Mouse (Mus musculus) liver, adult 2 months (tissue): Measurements from ENCODE around the gene Mlx.

Experiments used
- CTCF ChIP-seq: fragments of 200-500 bp; IDR thresholded peaks from 2 replicates; pipeline ENCODE4 v1.5.1; 2011; ENCODE audit warnings: low read depth, low read length, control low read depth
- POLR2A ChIP-seq: fragments of 200-500 bp; IDR thresholded peaks from 2 replicates; pipeline ENCODE4 v1.6.1; 2011; ENCODE audit warnings: low read length, control low read depth; ENCODE audit not compliant: insufficient read depth; ENCODE audit errors: extremely low read depth

DNA sequence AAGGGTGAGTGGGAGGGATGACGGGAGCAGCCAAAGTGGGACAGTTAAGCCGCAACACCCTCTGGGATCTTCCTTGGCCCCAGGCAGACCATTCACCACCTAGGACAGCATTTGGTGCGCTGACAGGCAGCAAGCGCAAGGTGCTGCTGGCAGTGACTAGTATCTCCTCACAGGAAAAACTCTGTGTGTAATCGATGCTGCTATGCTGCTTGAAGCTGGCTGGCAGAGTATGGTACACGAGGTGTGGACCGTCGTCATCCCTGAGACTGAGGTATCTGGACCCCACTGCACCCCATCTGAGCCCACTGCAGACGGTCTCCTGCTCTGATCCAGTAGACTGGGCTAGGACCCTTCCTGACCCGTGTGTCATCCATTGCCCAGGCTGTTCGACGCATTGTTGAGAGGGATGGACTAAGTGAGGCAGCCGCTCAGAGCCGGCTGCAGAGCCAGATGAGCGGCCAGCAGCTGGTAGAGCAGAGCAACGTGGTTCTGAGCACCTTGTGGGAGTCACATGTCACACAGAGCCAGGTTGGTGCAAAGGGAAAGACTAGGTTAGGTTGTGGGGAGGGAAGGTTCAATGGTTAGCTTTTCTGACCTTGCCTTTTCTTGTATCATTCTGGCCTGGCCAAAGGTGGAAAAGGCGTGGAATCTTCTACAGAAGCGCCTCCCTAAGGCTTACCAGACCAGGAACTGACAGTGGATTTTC lies 1.3 kb upstream of the Mlx start:
- TF ChIP-seq CTCF (no peak), POLR2A (no peak)
